Mouse (Mus musculus) bone marrow, adult 2 months (tissue): ENCODE results near the gene Dag1. TPM values are rescaled to one million over a fixed set of nuclear protein-coding genes. Genes with fewer than 3 reads are reported as not detected.
"Not testable (repeated sequence)": the region's sequence is repeated elsewhere in the genome, so short reads cannot be mapped to it uniquely, and the experiment has no call there.

ENCODE experiments used
- H3K27ac ChIP-seq: fragments of 200-500 bp; 2 replicates; pipeline ENCODE4 v1.5.1; 2012; ENCODE audit warnings: low read depth, mild to moderate bottlenecking, control low read depth, inconsistent platforms, low read length; ENCODE audit not compliant: control insufficient read depth, poor library complexity, insufficient read depth
- H3K4me1 ChIP-seq: fragments of 200-500 bp; 2 replicates; pipeline ENCODE4 v1.6.1; 2011; ENCODE audit warnings: low read length; ENCODE audit not compliant: control insufficient read depth, insufficient read depth
- H3K4me3 ChIP-seq: fragments of 200-500 bp; replicated peaks from 2 replicates; pipeline ENCODE3; 2011; ENCODE audit warnings: mild to moderate bottlenecking, low read depth, low read length, control low read depth; ENCODE audit not compliant: control insufficient read depth
- CTCF ChIP-seq: fragments of 200-500 bp; IDR thresholded peaks from 2 replicates; pipeline ENCODE4 v1.5.1; 2011; ENCODE audit warnings: low read length, control low read depth; ENCODE audit not compliant: control insufficient read depth, insufficient read depth
- POLR2A ChIP-seq: fragments of 200-500 bp; IDR thresholded peaks from 2 replicates; pipeline ENCODE4 v1.6.1; 2011; ENCODE audit warnings: low read depth, mild to moderate bottlenecking, control low read depth, low read length, borderline replicate concordance; ENCODE audit not compliant: control insufficient read depth
- WGBS: fragments of 180-500 bp; shearing (Covaris S2); methylation state at CpG from one replicate; pipeline ENCODE4 v1.1.7; 2018; 5-methylcytosine and 5-hydroxymethylcytosine counted together
- polyA plus RNA-seq: library from polyadenylated mRNA; stranded (reverse); fragments of >200 nt; gene quantifications from 2 replicates; pipeline ENCODE4 v1.2.4, GENCODE M21; 2011; ENCODE audit warnings: low replicate concordance; ENCODE audit not compliant: missing spikeins, insufficient read depth, insufficient read length

Gene Dag1
- polyA plus RNA-seq, 1 experiment, result 2.6 TPM

- Histone ChIP-seq H3K4me1 (no peaks in the 10 kb centered on the region), H3K27ac (no peak overlapping the region), H3K4me3 (no peak overlapping the region)
- TF ChIP-seq CTCF, result no peak
- no peak for TF ChIP-seq POLR2A
- 75% methylated on average over 2 of the region's 2 CpGs for WGBS
Measured at GRCm38 (mm10) chr9:108212426-108212825, 51.3 kb downstream of the Dag1 start.

GRCm38 (mm10) chr9:108205571-108205901, 58.2 kb downstream of the Dag1 start:
- Histone ChIP-seq H3K27ac (no peak overlapping the region), H3K4me3 (no peak overlapping the region), H3K4me1 (no peaks in the 10 kb centered on the region)
- TF ChIP-seq POLR2A (no peak), CTCF (no peak)
- 74% methylated on average over 3 of the region's 3 CpGs for WGBS

DNA sequence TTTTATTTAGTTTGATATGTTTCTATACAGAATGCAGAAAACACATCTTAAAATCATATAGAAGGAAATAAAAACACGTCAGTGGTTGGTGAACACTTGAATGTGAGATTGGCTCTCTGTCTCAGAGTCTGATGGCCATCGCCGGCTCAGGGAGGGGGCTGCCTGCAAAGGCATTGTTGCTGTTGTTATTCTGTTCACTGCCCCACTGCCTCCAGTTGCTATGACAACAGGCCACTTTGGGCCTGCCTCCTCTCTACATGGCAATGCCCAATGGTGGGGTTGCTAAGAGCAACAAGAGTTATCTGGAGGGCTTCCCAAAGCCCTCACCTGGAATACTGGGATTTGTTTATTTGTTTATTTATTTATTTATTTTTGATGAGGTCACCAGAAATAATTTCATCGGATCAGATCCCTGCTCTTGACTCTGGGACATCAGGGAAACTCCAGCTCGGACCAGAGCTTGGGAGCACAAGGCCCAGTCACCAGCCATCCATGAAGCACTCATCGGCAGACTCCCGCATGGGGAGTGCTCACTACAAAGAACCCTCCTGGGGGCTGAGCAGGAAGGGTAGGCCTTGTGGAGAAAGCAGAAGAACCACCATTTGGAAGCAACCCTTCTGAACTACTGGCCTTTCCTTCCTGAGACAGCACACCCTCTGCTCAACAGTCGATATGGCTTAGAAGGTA, 58.7 kb downstream of the Dag1 start:
- Histone ChIP-seq H3K4me1 (no peaks in the 10 kb centered on the region), H3K27ac (no peak overlapping the region), H3K4me3 (no peak overlapping the region)
- no peak for TF ChIP-seq POLR2A
- WGBS, result 85% methylated on average over 8 of the region's 8 CpGs

DNA sequence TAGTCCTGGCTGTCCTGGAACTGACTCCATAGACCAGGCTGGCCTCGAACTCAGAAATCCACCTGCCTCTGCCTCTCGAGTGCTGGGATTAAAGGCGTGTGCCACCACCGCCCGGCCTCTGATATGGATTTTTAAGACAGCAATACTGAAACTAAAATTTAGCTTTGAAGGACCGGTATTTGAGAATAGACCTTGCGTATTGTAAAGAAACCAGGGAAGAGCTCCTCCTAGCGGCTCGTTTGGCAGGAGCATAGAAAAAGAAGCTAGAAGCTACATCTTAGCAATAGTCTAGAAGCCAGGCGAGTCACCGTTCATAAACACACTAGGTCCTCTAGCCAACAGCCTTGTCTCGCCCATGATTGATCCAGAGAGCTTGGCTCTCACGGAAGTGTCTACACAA, 60.7 kb downstream of the Dag1 start:
- Histone ChIP-seq H3K4me3 (no peak overlapping the region), H3K4me1 (no peaks in the 10 kb centered on the region), H3K27ac (no peak overlapping the region)
- TF ChIP-seq POLR2A (no peak), CTCF (0 out of 2 replicates have a peak, but pooled peaks have one; percentile 13)
- 6% methylated on average over 13 of the region's 13 CpGs for WGBS

DNA sequence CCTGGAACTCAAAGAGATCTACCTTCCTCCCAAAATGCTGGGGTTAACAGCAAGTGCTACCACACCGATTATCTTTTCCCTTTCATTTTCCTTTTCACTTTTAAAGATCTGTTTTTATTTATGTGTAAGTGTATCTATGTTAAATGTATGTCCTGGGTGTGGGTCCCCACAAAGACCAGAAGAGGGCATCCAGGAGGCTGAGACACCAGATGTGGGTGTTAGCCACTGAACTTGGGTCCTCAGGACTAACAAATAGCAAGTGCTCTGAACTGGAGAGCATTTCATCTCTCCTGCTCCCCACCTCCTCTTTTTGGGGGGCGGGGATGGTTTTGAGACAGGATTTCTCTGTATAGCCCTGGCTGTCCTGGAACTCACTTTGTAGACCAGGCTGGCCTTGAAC, 61.6 kb downstream of the Dag1 start:
- Histone ChIP-seq H3K27ac (no peak overlapping the region), H3K4me1 (no peaks in the 10 kb centered on the region), H3K4me3 (no peak overlapping the region)
- WGBS, result 89% methylated on average over 2 of the region's 2 CpGs
- TF ChIP-seq CTCF (no peak), POLR2A (no peak)

DNA sequence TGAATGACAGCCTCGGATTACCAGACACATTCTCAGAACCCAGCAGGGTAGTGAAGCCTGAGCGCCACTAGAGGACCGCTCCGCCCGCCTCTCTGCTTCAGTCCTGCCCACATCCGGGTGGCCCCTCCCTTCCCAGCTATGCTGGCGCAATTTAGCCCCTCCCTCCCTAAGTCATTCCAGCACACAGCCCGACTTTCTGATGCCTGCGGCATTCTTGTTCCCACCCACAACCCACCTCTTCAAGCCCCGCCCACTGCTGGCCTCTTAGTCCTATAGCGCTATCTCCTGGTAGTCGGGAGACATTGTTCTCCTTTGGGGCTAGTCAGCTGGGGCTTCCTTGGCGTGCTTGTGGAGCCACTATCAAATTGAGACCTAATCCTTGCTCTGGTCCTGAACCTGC, 62.6 kb downstream of the Dag1 start:
- Histone ChIP-seq H3K4me1 (no peaks in the 10 kb centered on the region), H3K27ac (no peak overlapping the region), H3K4me3 (no peak overlapping the region)
- TF ChIP-seq POLR2A (no peak), CTCF (peak; percentile 64)
- WGBS, result 1% methylated on average over 13 of the region's 13 CpGs

GRCm38 (mm10) chr9:108198621-108199020, 65.1 kb downstream of the Dag1 start:
- H3K4me1 ChIP-seq, result no peaks in the 10 kb centered on the region
- TF ChIP-seq CTCF (no peak), POLR2A (no peak)
- H3K4me3 ChIP-seq, result no peak overlapping the region
- no peak overlapping the region for H3K27ac ChIP-seq
- WGBS, result 85% methylated on average over 4 of the region's 4 CpGs

DNA sequence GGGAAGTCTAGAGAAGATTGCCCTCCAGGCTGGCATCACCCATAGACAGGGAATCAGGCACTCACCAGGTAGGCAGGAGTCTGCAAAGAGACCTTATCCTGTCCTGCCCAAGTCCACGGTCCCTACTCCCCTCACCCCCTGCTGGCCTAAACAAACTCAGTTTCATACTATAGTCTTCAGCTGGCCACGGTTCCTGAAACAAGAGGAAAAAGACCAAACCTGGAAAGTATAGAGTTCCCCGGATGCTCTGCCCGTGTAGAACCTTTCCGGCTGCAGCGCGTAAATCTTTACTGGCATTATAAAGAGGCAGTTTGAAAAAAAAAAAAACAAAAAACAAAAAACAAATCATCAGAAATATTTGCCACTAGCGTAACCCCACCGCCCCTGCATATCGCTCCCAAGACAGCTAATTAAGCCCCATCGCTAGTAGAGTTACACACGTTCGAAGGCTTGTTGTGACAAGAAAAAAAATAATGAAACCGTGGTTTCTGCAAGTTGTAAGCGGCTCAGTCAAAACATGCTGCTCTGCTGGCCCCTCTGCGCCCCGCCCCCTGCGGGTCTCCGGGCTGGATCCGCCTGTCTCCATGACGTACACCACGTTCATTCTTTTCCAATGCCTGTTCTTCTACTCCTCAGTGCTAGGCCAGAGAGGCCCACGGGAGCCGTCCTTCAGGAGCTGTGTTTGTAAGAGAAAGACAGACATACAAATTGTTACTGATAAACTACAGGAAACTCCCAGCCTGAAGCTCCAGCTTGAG, 66.7 kb downstream of the Dag1 start:
- Histone ChIP-seq H3K4me3 (no peak overlapping the region), H3K4me1 (no peaks in the 10 kb centered on the region), H3K27ac (no peak overlapping the region)
- TF ChIP-seq POLR2A (no peak), CTCF (no peak)
- WGBS, result 39% methylated on average over 24 of the region's 24 CpGs

- H3K4me3 ChIP-seq, H3K27ac ChIP-seq, H3K4me1 ChIP-seq: not testable (repeated sequence)
- WGBS, result 58% methylated on average over 6 of the region's 6 CpGs
Measured at GRCm38 (mm10) chr9:108196222-108196621, 67.5 kb downstream of the Dag1 start.
